Mouse (Mus musculus): ENCODE measurements at regions not wholly inside any gene's neighbourhood (a gene's known extent, or its start where the extent isn't known, plus 50 kb on each side); places are given as distances from the start of the nearest gene placed in this dataset.

DNA sequence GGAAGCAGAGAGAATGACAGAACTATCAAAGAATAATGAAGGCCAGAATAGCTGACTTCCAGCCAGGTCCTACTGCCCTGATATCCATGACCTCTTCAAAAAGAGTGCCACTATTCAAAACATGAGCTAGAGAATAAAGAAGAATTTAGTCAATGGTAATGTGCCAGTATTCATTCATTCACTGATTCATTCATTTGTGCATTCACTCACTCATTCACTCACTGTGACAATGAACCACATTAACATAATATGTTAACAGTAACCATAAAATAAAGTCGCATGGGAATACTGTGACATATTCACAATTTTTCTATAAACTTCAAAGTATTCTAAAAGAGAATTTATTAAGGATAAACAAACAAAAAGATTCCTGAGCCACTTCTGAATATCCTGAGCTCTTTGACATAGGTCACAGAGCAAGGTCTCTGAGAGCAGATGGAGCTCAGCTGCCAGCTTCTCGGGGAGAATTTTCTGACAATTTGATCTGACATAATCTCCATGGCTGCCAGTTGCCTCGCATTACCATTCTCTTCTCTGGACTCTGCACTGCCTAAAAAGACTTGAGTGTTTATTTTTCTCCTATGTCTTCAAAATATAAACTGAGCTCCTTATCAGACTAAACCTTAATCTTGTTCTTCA, 2895.5 kb upstream of the 5930422O12Rik start:
- in situ Hi-C loops (cut with MboI; ENCODE audit: low pct_ligation_motif_present, low pct_unique_long_range_greater_than_20kb, low sequenced_read_pairs) (no loop called here), dilution Hi-C loops (cut with MboI; ENCODE audit: extremely low pct_ligation_motif_present, extremely low pct_unique_long_range_greater_than_20kb, low sequenced_read_pairs) (no loop called here)
- H3K79me2 ChIP-seq (replicated peaks; ENCODE audit: control insufficient read depth, extremely low read depth, insufficient read depth, poor library complexity, severe bottlenecking): no peaks in the 10 kb centered on the region

DNA sequence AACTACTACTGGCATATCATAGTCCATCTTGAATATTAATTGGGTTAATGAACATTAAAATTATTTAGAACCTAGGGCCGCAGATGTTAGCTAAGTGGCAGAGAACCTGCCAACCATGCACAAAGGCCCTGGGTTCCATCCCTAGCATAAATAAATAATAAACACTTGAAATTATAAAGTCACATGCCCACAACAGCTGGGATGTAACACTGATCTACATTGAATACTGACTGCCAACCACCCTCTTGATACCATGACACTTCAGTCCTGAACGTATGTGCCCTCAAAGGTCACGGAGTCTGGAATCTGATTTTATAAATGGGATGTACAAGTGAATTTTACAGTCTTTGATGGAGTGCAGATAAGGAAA, 2895.0 kb upstream of the 5930422O12Rik start:
- in situ Hi-C loops (cut with MboI; ENCODE audit: low pct_ligation_motif_present, low pct_unique_long_range_greater_than_20kb, low sequenced_read_pairs): no loop called here
- Histone ChIP-seq H3K4me2 (ENCODE audit: insufficient read depth, low read depth, poor library complexity, severe bottlenecking) (no peak overlapping the region), H3K27ac (ENCODE audit: insufficient read depth, low read depth) (no peak overlapping the region), H3K4me1 (ENCODE audit: control insufficient read depth in 1 of 2, insufficient read depth in 2 of 2) (no peaks in the 10 kb centered on the region), H3K9me3 (replicated peaks; ENCODE audit: low read length) (no peaks in the 10 kb centered on the region), H3K27me3 (replicated peaks) (no peaks in the 10 kb centered on the region), H3K36me3 (replicated peaks in 1 of 2; ENCODE audit: control insufficient read depth in 1 of 2, insufficient read depth in 1 of 2, low read length in 1 of 2) (no peaks in the 10 kb centered on the region), H3K9ac (ENCODE audit: insufficient read depth, low read depth) (no peak overlapping the region), H3K79me2 (replicated peaks; ENCODE audit: control insufficient read depth, extremely low read depth, insufficient read depth, poor library complexity, severe bottlenecking) (no peaks in the 10 kb centered on the region), H3K4me3 (replicated peaks in 1 of 3; ENCODE audit: low read depth in 2 of 3, low read length in 2 of 3, poor library complexity in 1 of 3) (no peak overlapping the region)
- no peak for DNase-seq (ENCODE audit: extremely low read depth)
- no peak for TF ChIP-seq NELFE (IDR thresholded peaks at IDR 0.05; ENCODE audit: low read depth, low read length)
- no peak for TF ChIP-seq ZNF384 (IDR thresholded peaks at IDR 0.05; ENCODE audit: low read depth, low read length)
- TF ChIP-seq USF1 (IDR thresholded peaks at IDR 0.05; ENCODE audit: low read depth, low read length): no peak
- no peak for TF ChIP-seq JUN (IDR thresholded peaks at IDR 0.05; ENCODE audit: insufficient read depth, low read depth, low read length)
- no peak for TF ChIP-seq MAZ (IDR thresholded peaks at IDR 0.05; ENCODE audit: low read depth, low read length)
- no peak for TF ChIP-seq MAFK (IDR thresholded peaks at IDR 0.05; ENCODE audit: insufficient replicate concordance, low read length)
- dilution Hi-C loops (cut with MboI; ENCODE audit: extremely low pct_ligation_motif_present, extremely low pct_unique_long_range_greater_than_20kb, low sequenced_read_pairs): no loop called here

More for the DNA sequence above, 2895.5 kb upstream of the 5930422O12Rik start:
- H3K27me3 ChIP-seq (replicated peaks): no peaks in the 10 kb centered on the region
- no peaks in the 10 kb centered on the region for H3K4me1 ChIP-seq (ENCODE audit: control insufficient read depth in 1 of 2, insufficient read depth in 2 of 2)
- no peak overlapping the region for H3K9ac ChIP-seq (ENCODE audit: insufficient read depth, low read depth)
- H3K4me2 ChIP-seq (ENCODE audit: insufficient read depth, low read depth, poor library complexity, severe bottlenecking): no peak overlapping the region
- H3K4me3 ChIP-seq (replicated peaks in 1 of 3; ENCODE audit: low read depth in 2 of 3, low read length in 2 of 3, poor library complexity in 1 of 3): no peak overlapping the region
- TF ChIP-seq PAX5 (IDR thresholded peaks at IDR 0.05; ENCODE audit: low read length): no peak
- TF ChIP-seq SMC3 (IDR thresholded peaks at IDR 0.05; ENCODE audit: low read depth, low read length): no peak
- no peak for TF ChIP-seq ZNF384 (IDR thresholded peaks at IDR 0.05; ENCODE audit: low read depth, low read length)
- no peak for TF ChIP-seq MAZ (IDR thresholded peaks at IDR 0.05; ENCODE audit: low read depth, low read length)
- no peak for TF ChIP-seq TCF12 (IDR thresholded peaks at IDR 0.05; ENCODE audit: low read depth, low read length)
- TF ChIP-seq ELF1 (IDR thresholded peaks at IDR 0.05; ENCODE audit: low read depth, low read length): no peak
- TF ChIP-seq E2F4 (IDR thresholded peaks at IDR 0.05; ENCODE audit: insufficient replicate concordance, low read depth, low read length): no peak
- no peak for TF ChIP-seq ETS1 (conservative IDR thresholded peaks at IDR 0.05; ENCODE audit: low read depth, low read length)
- no peak for TF ChIP-seq NRF1 (IDR thresholded peaks at IDR 0.05; ENCODE audit: low read depth, low read length)
- TF ChIP-seq JUND (conservative IDR thresholded peaks at IDR 0.05; ENCODE audit: low read depth, low read length): no peak
- no peak for TF ChIP-seq MEF2A (IDR thresholded peaks at IDR 0.05; ENCODE audit: borderline replicate concordance, low read depth, low read length)
- TF ChIP-seq ZMIZ1 (IDR thresholded peaks at IDR 0.05; ENCODE audit: low read depth, low read length): no peak
- TF ChIP-seq EP300 (IDR thresholded peaks at IDR 0.05; ENCODE audit: low read length): no peak
- TF ChIP-seq HCFC1 (IDR thresholded peaks at IDR 0.05; ENCODE audit: low read depth, low read length): no peak
- no peak for TF ChIP-seq POLR2AphosphoS2 (IDR thresholded peaks at IDR 0.05; ENCODE audit: low read depth, low read length)
- no peak for TF ChIP-seq SIN3A (IDR thresholded peaks at IDR 0.05; ENCODE audit: low read length)
- no peak for DNase-seq (ENCODE audit: extremely low read depth)
- no peak overlapping the region for H3K27ac ChIP-seq (ENCODE audit: insufficient read depth, low read depth)
- no peaks in the 10 kb centered on the region for H3K9me3 ChIP-seq (replicated peaks; ENCODE audit: low read length)
- no peaks in the 10 kb centered on the region for H3K36me3 ChIP-seq (replicated peaks in 1 of 2; ENCODE audit: control insufficient read depth in 1 of 2, insufficient read depth in 1 of 2, low read length in 1 of 2)
